Mouse (Mus musculus) forebrain, embryonic 14.5 days (tissue): ENCODE results near the gene Axin1. TPM values are rescaled to one million over a fixed set of nuclear protein-coding genes. Genes with fewer than 3 reads are reported as not detected.
A peak's percentile ranks its signal among the peaks of the same experiment; 100 is the strongest.

Experiments
- ATAC-seq: fragments of 200-750 bp; cut with Nextera tagmentation; 2 replicates; pipeline ENCODE4 v1.8.0; 2017; ENCODE audit warnings: mild to moderate bottlenecking, moderate library complexity
- DNase-seq: peaks from one replicate; pipeline ENCODE4 v3.0.0-alpha.2; 2015; ENCODE audit warnings: low spot score
- H3K27ac ChIP-seq: fragments of 300-500 bp; sonication (generic); 2 replicates; pipeline ENCODE4 v1.5.1; 2014; ENCODE audit warnings: low read depth, mild to moderate bottlenecking, control low read depth, low read length, moderate library complexity
- H3K27me3 ChIP-seq: fragments of 300-500 bp; sonication (generic); replicated peaks from 2 replicates; pipeline ENCODE4 v1.6.1; 2014; ENCODE audit warnings: low read length, control low read depth, mixed read lengths; ENCODE audit not compliant: control insufficient read depth, insufficient read depth
- H3K36me3 ChIP-seq: fragments of 300-500 bp; sonication (generic); 2 replicates; pipeline ENCODE4 v1.6.1; 2014; ENCODE audit warnings: low read length, control low read depth; ENCODE audit not compliant: control insufficient read depth, insufficient read depth
- H3K4me1 ChIP-seq: fragments of 300-500 bp; sonication (generic); 2 replicates; pipeline ENCODE4 v1.6.1; 2014; ENCODE audit warnings: antibody characterized with exemption, low read length, control low read depth; ENCODE audit not compliant: control insufficient read depth, insufficient read depth
- H3K4me2 ChIP-seq: fragments of 300-500 bp; sonication (generic); 2 replicates; pipeline ENCODE4 v1.6.1; 2014; ENCODE audit warnings: mild to moderate bottlenecking, control low read depth, low read length
- H3K4me3 ChIP-seq: fragments of 300-500 bp; sonication (generic); 2 replicates; pipeline ENCODE4 v1.5.1; 2014; ENCODE audit warnings: low read depth, low read length, control low read depth
- H3K9ac ChIP-seq: fragments of 300-500 bp; sonication (generic); 2 replicates; pipeline ENCODE4 v1.6.1; 2014; ENCODE audit warnings: mild to moderate bottlenecking, low read length, control low read depth, moderate library complexity
- H3K9me3 ChIP-seq: fragments of 300-500 bp; sonication (generic); replicated peaks from 2 replicates; pipeline ENCODE4 v1.6.1; 2016; ENCODE audit warnings: low read length, control low read depth, mixed read lengths; ENCODE audit not compliant: control insufficient read depth
- WGBS: fragments of 180-500 bp; shearing (Covaris S2); extraction: QIAGEN DNeasy Blood & Tissue Kit; methylation state at CpG from one replicate; pipeline ENCODE4 v1.1.7; 2014; 5-methylcytosine and 5-hydroxymethylcytosine counted together
- polyA plus RNA-seq: library from polyadenylated mRNA; unstranded; fragments of >200 nt; fragmentation: Nextera tagmentation; extraction: Ambion mirVana; gene quantifications from 2 replicates; pipeline ENCODE4 v1.2.1, GENCODE M21; 2014

The Axin1 gene
- polyA plus RNA-seq, 1 experiment from 2014 or later: 10.3 TPM

GRCm38 (mm10) chr17:26115205-26115898 lies 23.1 kb upstream of the Axin1 start:
- H3K4me3 ChIP-seq: no peak overlapping the region
- peaks cover 29% of the 10 kb centered on the region for H3K27me3 ChIP-seq
- peaks cover 7% of the 10 kb centered on the region; the same call in 1 of the 2 replicates for H3K4me1 ChIP-seq
- no peaks in the 10 kb centered on the region for H3K9me3 ChIP-seq
- no peak overlapping the region for H3K9ac ChIP-seq
- H3K4me2 ChIP-seq: no peak overlapping the region
- no peak for ATAC-seq
- no peak for DNase-seq
- no peaks in the 10 kb centered on the region for H3K36me3 ChIP-seq
- WGBS: 82% methylated on average over 7 of the region's 7 CpGs
- no peak overlapping the region for H3K27ac ChIP-seq

- peaks cover 29% of the 10 kb centered on the region for H3K27me3 ChIP-seq
- 68% methylated on average over 3 of the region's 3 CpGs for WGBS
Observed at GRCm38 (mm10) chr17:26115956-26116487, 22.5 kb upstream of the Axin1 start.

GRCm38 (mm10) chr17:26116503-26117258 lies 21.8 kb upstream of the Axin1 start:
- 81% methylated on average over 17 of the region's 17 CpGs for WGBS
- DNase-seq (no peak), ATAC-seq (no peak)
- peaks cover 29% of the 10 kb centered on the region for H3K27me3 ChIP-seq
- no peaks in the 10 kb centered on the region for H3K9me3 ChIP-seq
- H3K4me2 ChIP-seq: no peak overlapping the region
- no peak overlapping the region for H3K9ac ChIP-seq
- no peak overlapping the region for H3K4me3 ChIP-seq
- H3K27ac ChIP-seq: no peak overlapping the region
- H3K36me3 ChIP-seq: no peaks in the 10 kb centered on the region
- H3K4me1 ChIP-seq: peaks cover 7% of the 10 kb centered on the region; the same call in 1 of the 2 replicates

More at GRCm38 (mm10) chr17:26115956-26116487, 22.5 kb upstream of the Axin1 start:
- Histone ChIP-seq H3K9ac (no peak overlapping the region), H3K4me1 (peaks cover 7% of the 10 kb centered on the region; the same call in 1 of the 2 replicates), H3K36me3 (no peaks in the 10 kb centered on the region), H3K4me2 (no peak overlapping the region), H3K4me3 (no peak overlapping the region), H3K27ac (no peak overlapping the region), H3K9me3 (no peaks in the 10 kb centered on the region)
- no peak for ATAC-seq
- no peak for DNase-seq

DNA sequence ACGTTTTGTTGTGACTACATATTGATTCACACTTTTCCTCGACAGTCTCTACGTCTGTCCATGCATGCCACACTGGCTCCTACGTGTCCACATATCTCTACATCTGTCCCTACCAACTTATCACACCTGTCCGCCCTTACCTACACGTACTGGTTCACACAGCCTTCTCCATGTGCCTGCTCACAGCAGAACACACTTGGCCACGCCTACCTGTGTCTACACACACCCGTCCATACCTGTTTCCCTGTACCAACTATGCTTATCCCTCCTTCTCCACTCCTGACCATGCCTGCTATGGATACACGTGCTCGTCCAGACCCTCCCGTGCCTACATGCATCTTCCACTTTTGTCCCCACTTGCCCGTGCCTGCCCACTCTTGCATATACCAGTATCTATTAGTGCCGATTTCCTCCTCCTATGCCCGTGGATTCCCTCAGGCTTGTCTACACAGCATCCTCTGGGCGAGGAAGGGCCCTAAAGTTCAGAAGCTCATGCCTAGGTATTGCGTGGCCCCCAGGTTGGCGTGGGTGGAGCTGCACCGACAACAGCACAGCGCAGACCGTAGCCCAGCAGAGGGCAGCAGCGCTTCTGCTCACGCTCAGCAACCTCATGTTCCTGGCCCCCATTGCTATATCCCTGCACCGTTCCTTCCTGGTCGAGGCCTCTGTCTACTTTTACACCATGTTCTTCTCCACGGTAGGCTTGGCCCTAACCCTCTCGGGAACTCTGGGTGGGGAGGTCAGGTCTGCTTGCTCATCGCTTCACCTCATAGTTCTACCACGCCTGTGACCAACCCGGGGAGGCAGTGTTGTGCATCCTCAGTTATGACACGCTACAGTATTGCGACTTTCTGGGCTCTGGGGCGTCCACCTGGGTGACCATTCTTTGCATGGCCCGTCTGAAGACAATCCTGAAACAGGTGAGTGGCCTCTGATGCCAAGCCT lies 18.4 kb upstream of the Axin1 start:
- no peak overlapping the region for H3K9ac ChIP-seq
- no peak overlapping the region for H3K4me3 ChIP-seq
- peak; percentile 69 for DNase-seq
- peaks cover 1% of the 10 kb centered on the region; the same call in 1 of the 2 replicates for H3K36me3 ChIP-seq
- H3K4me2 ChIP-seq: no peak overlapping the region
- H3K27me3 ChIP-seq: peaks cover 13% of the 10 kb centered on the region
- peaks cover 8% of the 10 kb centered on the region for H3K4me1 ChIP-seq
- no peaks in the 10 kb centered on the region for H3K9me3 ChIP-seq
- H3K27ac ChIP-seq: no peak overlapping the region
- WGBS: 50% methylated on average over 33 of the region's 33 CpGs
- peak; percentile 27; the same call in 1 of the 2 replicates for ATAC-seq

DNA sequence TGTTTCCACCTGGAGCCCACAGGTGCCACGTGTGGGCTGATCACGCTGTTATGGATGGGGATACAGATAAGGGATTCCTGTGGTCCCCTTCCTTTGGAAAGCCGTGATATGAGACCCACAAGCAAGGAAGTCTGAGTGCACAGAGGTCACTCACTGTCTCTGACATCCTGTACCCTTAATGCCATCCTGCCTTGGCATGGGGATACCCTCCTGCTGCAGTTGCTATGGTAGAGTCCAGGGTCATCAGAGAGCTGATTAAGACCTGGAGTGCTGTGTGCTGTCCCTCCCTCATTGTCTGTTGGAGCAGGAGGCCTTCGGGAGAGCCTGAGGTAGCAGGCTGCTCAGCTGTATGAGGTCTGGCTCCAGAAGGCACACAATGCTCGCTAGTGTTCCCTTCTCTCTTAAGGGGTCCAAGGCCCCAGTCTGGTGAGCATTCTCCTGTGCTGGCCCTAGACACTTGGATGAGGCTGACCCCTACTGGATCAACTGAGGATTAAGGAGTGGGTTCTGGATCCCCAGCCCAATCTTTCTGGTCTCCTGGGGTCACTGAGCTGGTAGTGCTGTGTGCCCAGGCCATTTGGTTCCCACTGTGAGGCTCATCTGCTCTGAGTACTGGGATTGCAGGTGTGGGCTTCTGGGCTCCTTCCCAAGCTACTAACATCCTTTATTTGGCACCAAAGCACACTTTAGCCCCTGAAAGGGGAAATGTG lies 15.9 kb upstream of the Axin1 start:
- H3K27ac ChIP-seq: no peak overlapping the region
- H3K4me3 ChIP-seq: no peak overlapping the region
- H3K4me1 ChIP-seq: peaks cover 8% of the 10 kb centered on the region
- H3K4me2 ChIP-seq: no peak overlapping the region
- 57% methylated on average over 5 of the region's 5 CpGs for WGBS
- no peaks in the 10 kb centered on the region for H3K9me3 ChIP-seq
- no peak overlapping the region; the same call in 1 of the 2 replicates for H3K9ac ChIP-seq
- DNase-seq (no peak), ATAC-seq (peak; percentile 13; the same call in 1 of the 2 replicates)
- 0 out of 2 replicates have a peak, but pooled peaks cover 3% of the 10 kb centered on the region for H3K27me3 ChIP-seq
- peaks cover 24% of the 10 kb centered on the region for H3K36me3 ChIP-seq

DNA sequence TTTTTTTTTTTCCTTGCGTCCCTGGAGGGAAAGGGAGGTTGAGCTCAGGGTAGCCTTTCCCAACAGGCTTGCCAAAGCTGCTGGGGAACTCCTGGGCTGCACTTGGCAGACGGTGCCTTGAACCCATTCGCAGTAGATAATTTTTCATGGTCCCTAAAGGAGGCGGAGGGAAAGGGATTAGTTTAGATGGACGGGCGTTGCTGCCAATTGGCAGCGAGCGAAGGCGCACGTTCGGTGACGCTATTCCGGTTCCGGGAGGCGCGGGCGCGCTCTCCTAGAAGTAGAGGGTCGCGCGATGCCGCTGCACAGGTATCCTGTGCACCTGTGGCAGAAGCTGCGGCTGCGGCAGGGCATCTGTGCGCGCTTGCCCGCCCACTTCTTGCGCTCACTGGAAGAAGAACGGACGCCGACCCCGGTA lies 15.2 kb upstream of the Axin1 start, which contains the start of gene Mrpl28:
Mrpl28 (plus strand) TSS at position 234 of the 418 bp plus-strand sequence.
- Histone ChIP-seq H3K27me3 (0 out of 2 replicates have a peak, but pooled peaks cover 3% of the 10 kb centered on the region), H3K36me3 (peaks cover 31% of the 10 kb centered on the region), H3K9me3 (no peaks in the 10 kb centered on the region), H3K4me2 (peak within 1 kb of the TSS; percentile 64), H3K4me1 (peaks cover 8% of the 10 kb centered on the region), H3K9ac (peak within 1 kb of the TSS; percentile 82), H3K4me3 (peak within 1 kb of the TSS; percentile 97), H3K27ac (0 out of 2 replicates have a peak within 1 kb of the TSS, but pooled peaks have one; percentile 2)
- under 1% methylated on average over 32 of the region's 32 CpGs for WGBS
- peak; percentile 99 for DNase-seq
- ATAC-seq: peak; percentile 94

DNA sequence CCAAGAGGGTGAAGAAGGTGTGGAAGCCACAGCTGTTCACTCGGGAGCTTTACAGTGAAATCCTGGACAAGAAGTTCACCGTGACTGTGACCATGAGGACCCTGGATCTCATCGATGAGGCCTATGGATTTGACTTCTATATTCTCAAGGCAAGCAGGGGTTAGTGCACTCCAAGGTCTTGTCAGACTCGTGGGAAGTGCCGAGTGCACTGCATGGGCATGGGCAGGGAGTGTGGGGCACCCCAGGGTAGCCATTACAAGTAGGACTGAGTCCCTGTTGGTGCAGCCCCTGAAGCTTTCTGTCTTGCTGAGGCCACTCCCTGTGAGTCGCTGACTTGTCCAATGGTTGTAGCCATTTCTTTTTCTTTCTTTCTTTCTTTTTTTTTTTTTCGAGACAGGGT lies 13.9 kb upstream of the Axin1 start:
- peak overlapping the region; percentile 97 for H3K4me3 ChIP-seq
- H3K4me2 ChIP-seq: peak overlapping the region; percentile 64
- DNase-seq (no peak), ATAC-seq (no peak)
- 89% methylated on average over 7 of the region's 7 CpGs for WGBS
- H3K9me3 ChIP-seq: no peaks in the 10 kb centered on the region
- no peak overlapping the region for H3K27ac ChIP-seq
- H3K9ac ChIP-seq: peak overlapping the region; percentile 82; the same call in 1 of the 2 replicates
- peaks cover 44% of the 10 kb centered on the region for H3K36me3 ChIP-seq
- H3K27me3 ChIP-seq: 0 out of 2 replicates have a peak, but pooled peaks cover under 1% of the 10 kb centered on the region
- peaks cover 8% of the 10 kb centered on the region for H3K4me1 ChIP-seq
